Mouse (Mus musculus): ENCODE data around the gene Gm5127.

DNA sequence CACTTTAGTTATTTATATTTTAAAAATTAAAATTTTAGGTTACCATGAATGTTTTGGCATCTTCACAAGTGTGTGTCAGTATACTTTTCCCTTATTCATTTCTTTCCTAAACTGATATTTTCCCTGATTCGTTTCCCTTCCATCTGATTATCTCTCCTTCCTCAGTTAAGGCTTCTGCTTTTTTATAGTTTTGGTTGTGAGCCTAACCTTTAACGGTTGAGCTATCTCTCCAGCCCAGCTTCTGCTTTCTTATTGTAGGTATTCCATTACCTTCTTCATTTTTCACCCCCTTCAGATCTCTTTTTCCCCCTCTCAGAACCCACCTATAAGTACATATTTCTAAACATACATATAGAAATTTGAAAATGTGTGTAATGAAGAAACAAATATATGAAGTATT lies 27.5 kb upstream of the Gm5127 start:
- TF ChIP-seq POLR2A (IDR thresholded peaks at IDR 0.05; ENCODE audit: low read depth, low read length) = no peak
- TF ChIP-seq CTCF (IDR thresholded peaks at IDR 0.05; ENCODE audit: extremely low read depth, insufficient read length, insufficient replicate concordance, low read depth, low read length) = no peak

All from small intestine, adult 2 months (tissue).